Mouse (Mus musculus) neural tube, embryonic 11.5 days (tissue): ENCODE data around the gene Atp6v1g2. TPM values are rescaled to one million over a fixed set of nuclear protein-coding genes. Genes with fewer than 3 reads are reported as not detected.

Source experiments
- ATAC-seq: fragments of 200-750 bp; cut with Nextera tagmentation; 2 replicates; pipeline ENCODE4 v1.8.0; 2017; ENCODE audit warnings: moderate number of reproducible peaks, mild to moderate bottlenecking, moderate TSS enrichment, moderate library complexity; ENCODE audit not compliant: insufficient read depth, low FRiP score, low TSS enrichment
- DNase-seq: peaks from one replicate; pipeline ENCODE4 v3.0.0-alpha.2; 2015; ENCODE audit warnings: low spot score
- H3K27ac ChIP-seq: fragments of 300-500 bp; sonication (generic); 2 replicates; pipeline ENCODE4 v1.5.1; 2014; ENCODE audit warnings: low read depth, mild to moderate bottlenecking, low read length
- H3K27me3 ChIP-seq: fragments of 300-500 bp; sonication (generic); 2 replicates; pipeline ENCODE4 v1.6.1; 2014; ENCODE audit warnings: mild to moderate bottlenecking, low read length, mixed read lengths; ENCODE audit not compliant: control insufficient read depth, insufficient read depth
- H3K36me3 ChIP-seq: fragments of 300-500 bp; sonication (generic); 2 replicates; pipeline ENCODE4 v1.6.1; 2014; ENCODE audit warnings: mild to moderate bottlenecking, low read length, moderate library complexity, mixed read lengths; ENCODE audit not compliant: control insufficient read depth, insufficient read depth
- H3K4me1 ChIP-seq: fragments of 300-500 bp; sonication (generic); 2 replicates; pipeline ENCODE4 v1.6.1; 2014; ENCODE audit warnings: low read length, mixed read lengths; ENCODE audit not compliant: control insufficient read depth, insufficient read depth
- H3K4me2 ChIP-seq: fragments of 300-500 bp; sonication (generic); 2 replicates; pipeline ENCODE4 v1.6.1; 2014; ENCODE audit warnings: low read depth, mild to moderate bottlenecking, moderate library complexity
- H3K4me3 ChIP-seq: fragments of 300-500 bp; sonication (generic); 2 replicates; pipeline ENCODE4 v1.5.1; 2014; ENCODE audit warnings: low read depth, low read length
- H3K9ac ChIP-seq: fragments of 300-500 bp; sonication (generic); 2 replicates; pipeline ENCODE4 v1.6.1; 2014; ENCODE audit warnings: mild to moderate bottlenecking, low read length
- H3K9me3 ChIP-seq: fragments of 300-500 bp; sonication (generic); 2 replicates; pipeline ENCODE4 v1.6.1; 2016; ENCODE audit warnings: low read length; ENCODE audit not compliant: control insufficient read depth
- WGBS: fragments of 180-500 bp; shearing (Covaris S2); extraction: QIAGEN DNeasy Blood & Tissue Kit; methylation state at CpG from one replicate; pipeline ENCODE4 v1.1.7; 2014; 5-methylcytosine and 5-hydroxymethylcytosine counted together
- polyA plus RNA-seq: library from polyadenylated mRNA; unstranded; fragments of >200 nt; fragmentation: Nextera tagmentation; extraction: Ambion mirVana; gene quantifications from 2 replicates; pipeline ENCODE4 v1.2.1, GENCODE M21; 2014

The Atp6v1g2 gene
- polyA plus RNA-seq, 1 experiment from 2014 or later: 16.8 TPM

DNA sequence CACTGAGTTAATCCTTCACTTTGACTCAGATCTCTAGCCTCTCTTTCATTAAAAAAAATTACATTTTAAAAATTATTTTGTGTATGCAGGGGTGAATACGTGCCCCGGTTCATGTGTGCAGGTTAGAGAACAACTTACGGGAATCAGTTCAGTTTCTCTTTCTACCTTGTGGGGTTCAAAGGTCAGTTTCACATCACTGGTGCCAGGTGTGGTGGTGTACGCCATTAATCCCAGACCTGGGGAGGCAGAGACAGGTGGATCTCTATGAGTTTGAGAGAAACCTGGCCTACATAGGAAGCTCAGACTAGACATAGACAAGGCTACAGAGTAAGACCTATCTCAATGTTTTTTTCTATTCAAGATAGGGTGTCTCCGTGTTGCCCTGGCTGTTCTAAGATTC lies 20.4 kb upstream of the Atp6v1g2 start:
- H3K36me3 ChIP-seq: no peaks in the 10 kb centered on the region
- no peaks in the 10 kb centered on the region for H3K9me3 ChIP-seq
- H3K4me1 ChIP-seq: no peaks in the 10 kb centered on the region
- WGBS: 91% methylated on average over 5 of the region's 5 CpGs
- ATAC-seq (no peak), DNase-seq (no peak)
- no peak overlapping the region for H3K27ac ChIP-seq
- H3K27me3 ChIP-seq: no peaks in the 10 kb centered on the region
- no peak overlapping the region for H3K9ac ChIP-seq
- H3K4me2 ChIP-seq: no peak overlapping the region
- H3K4me3 ChIP-seq: no peak overlapping the region

DNA sequence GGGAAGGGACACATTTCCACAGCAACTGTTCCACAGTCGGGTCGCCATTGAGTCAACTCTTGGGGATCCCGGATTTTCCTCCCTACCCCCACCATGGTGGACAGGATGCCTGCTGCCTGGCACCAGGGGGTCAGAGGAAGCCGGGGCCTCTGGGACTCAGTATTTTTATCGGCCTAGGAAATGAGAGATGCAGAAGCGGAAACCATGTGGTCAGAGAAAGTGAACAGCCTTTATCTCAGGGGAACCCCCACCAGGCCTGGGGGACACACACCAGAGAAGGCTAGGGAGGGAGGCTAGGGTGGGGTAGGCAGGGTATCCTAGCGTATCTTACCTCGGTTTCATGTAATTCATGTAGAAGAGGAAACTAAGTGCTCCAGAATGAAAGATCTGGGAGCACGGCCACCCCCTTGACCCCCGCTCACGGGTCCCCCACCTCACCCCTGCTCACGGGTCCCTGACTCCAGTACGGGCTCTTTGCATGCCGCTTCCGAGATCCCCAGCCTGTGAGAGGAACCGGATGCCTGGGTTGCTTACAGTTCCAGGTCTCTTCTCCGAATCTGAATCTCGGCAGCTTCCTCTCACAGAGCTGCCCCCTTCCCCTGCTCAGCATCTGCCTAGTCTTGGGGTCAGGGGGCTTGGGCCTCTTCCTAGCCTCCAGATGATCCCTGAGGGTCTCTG lies 14.8 kb upstream of the Atp6v1g2 start:
- no peak overlapping the region for H3K9ac ChIP-seq
- no peak overlapping the region for H3K4me2 ChIP-seq
- H3K36me3 ChIP-seq: peaks cover 8% of the 10 kb centered on the region
- no peaks in the 10 kb centered on the region for H3K9me3 ChIP-seq
- no peaks in the 10 kb centered on the region for H3K27me3 ChIP-seq
- H3K4me3 ChIP-seq: no peak overlapping the region
- WGBS: 82% methylated on average over 18 of the region's 18 CpGs
- no peak overlapping the region for H3K27ac ChIP-seq
- no peak for DNase-seq
- H3K4me1 ChIP-seq: no peaks in the 10 kb centered on the region
- no peak for ATAC-seq

DNA sequence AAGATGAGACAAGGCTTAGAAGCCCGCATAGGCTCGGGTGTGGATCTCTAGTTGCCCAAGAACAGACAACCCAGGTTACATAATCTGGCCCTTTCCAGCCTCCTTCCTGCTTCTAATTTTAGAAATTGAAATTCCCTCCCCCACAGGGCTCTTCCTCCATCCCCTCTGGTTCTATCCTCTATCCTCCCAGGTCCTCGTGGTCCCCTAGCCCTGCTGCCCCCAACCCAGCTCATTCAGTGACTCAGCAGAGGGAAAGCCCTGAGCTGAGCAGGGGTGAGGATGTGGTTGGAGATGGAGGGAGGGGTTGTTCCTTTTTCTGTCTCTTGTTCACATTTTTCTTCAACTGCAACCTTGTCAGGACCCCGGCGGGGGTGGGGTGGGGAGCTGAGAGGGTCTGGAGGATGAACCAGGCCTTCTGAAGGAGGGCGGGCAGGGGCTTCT lies 13.8 kb upstream of the Atp6v1g2 start:
- H3K4me1 ChIP-seq: no peaks in the 10 kb centered on the region
- 86% methylated on average over 6 of the region's 6 CpGs for WGBS
- H3K36me3 ChIP-seq: peaks cover 8% of the 10 kb centered on the region
- no peak overlapping the region for H3K27ac ChIP-seq
- H3K9me3 ChIP-seq: no peaks in the 10 kb centered on the region
- H3K4me2 ChIP-seq: no peak overlapping the region
- DNase-seq (no peak), ATAC-seq (no peak)
- H3K4me3 ChIP-seq: no peak overlapping the region
- H3K27me3 ChIP-seq: no peaks in the 10 kb centered on the region
- H3K9ac ChIP-seq: no peak overlapping the region

DNA sequence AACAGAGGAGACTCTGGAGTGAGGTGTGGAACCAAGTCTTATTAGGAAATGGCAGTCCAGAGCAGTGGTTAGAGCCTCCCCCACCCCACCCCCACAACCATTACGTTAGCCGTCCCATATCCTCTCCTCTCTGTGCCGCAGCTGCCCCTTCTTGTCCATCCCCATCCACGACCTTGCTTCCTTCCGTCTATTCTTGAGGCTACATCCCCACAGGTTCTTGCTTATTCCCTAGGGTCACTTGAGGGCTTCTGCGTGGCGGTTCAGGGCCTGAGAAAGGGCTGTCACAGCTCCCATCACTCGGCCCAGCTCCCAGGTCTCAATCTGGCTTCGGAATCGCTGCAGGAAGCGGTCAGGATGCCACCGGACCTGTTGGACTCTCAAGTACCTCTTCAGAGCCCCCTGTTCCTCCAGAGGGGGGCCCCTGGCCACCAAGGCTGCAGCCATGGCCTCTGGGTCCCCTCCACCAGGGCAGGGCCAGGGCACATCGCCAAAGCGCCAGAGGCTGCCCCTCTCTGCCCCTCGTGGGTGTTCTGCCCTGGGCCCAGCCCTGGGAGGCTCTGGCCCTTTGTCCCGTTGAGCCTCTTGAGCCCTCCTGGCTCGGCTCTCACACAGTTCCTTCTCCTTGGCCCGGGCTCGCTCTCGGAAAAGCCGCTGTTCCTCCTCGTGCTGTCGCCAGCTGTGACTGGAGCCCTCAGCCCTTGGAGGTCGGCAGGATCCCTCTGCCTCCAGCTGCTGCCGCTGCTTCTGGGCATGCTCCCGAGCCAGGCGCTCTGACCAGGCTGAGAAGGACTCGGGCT lies 13.1 kb upstream of the Atp6v1g2 start, which contains the start of gene Gm16181:
Gm16181 (plus strand) TSS at position 679 of the 797 bp plus-strand sequence.
- ATAC-seq (no peak), DNase-seq (no peak)
- Histone ChIP-seq H3K9me3 (no peaks in the 10 kb centered on the region), H3K4me2 (no peak within 1 kb of the TSS), H3K27ac (no peak within 1 kb of the TSS), H3K36me3 (peaks cover 10% of the 10 kb centered on the region), H3K9ac (no peak within 1 kb of the TSS), H3K4me1 (no peaks in the 10 kb centered on the region), H3K4me3 (no peak within 1 kb of the TSS), H3K27me3 (no peaks in the 10 kb centered on the region)
- 86% methylated on average over 28 of the region's 28 CpGs for WGBS

DNA sequence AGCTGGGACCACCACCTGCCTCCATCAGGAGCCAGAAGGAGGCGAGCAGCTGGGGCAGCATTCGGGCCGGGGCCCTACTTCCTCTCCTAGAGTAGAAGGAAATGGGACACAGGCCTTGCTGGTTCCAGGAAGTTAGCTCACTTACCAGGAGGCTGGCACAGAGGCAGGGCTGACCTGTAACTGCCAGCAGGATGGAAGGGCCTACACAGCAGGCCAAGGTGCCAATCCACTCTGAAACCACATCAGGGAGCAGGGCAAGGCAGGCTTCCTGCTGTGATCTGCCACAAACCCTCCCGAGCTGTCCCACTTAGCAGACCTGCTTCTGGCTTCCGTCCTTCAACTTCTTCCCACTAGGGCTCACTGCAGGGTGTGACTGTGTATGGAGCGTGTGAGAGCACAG lies 11.2 kb upstream of the Atp6v1g2 start:
- no peaks in the 10 kb centered on the region for H3K27me3 ChIP-seq
- H3K4me2 ChIP-seq: no peak overlapping the region
- H3K4me1 ChIP-seq: no peaks in the 10 kb centered on the region
- no peak overlapping the region for H3K9ac ChIP-seq
- no peak overlapping the region for H3K4me3 ChIP-seq
- WGBS: 80% methylated on average over 6 of the region's 6 CpGs
- ATAC-seq (no peak), DNase-seq (peak; percentile 6)
- H3K27ac ChIP-seq: no peak overlapping the region
- no peaks in the 10 kb centered on the region for H3K9me3 ChIP-seq
- H3K36me3 ChIP-seq: peaks cover 10% of the 10 kb centered on the region

DNA sequence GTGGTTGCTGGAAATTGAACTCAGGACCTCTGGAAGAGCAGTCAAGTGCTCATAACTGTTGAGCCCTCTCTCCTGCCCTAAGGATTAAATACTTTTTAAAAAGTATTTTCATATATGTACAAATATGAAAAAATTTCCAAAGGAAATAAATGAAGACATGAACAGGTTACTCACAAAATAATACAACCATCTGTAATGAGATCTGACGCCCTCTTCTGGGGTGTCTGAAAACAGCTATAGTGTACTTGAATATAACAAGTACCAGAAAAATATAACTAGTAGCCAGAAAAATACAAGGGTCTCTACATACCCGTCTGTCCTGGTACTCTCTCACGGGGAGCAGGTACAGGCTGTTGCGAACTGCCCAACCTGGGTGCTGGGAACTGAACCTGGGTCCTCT lies 8.8 kb upstream of the Atp6v1g2 start:
- H3K27me3 ChIP-seq: no peaks in the 10 kb centered on the region
- ATAC-seq (no peak), DNase-seq (no peak)
- over 99% methylated on average over 4 of the region's 4 CpGs for WGBS
- no peaks in the 10 kb centered on the region for H3K9me3 ChIP-seq
- H3K36me3 ChIP-seq: peaks cover 13% of the 10 kb centered on the region
- no peak overlapping the region for H3K27ac ChIP-seq
- no peak overlapping the region for H3K9ac ChIP-seq
- no peak overlapping the region for H3K4me2 ChIP-seq
- no peak overlapping the region for H3K4me3 ChIP-seq
- H3K4me1 ChIP-seq: no peaks in the 10 kb centered on the region

DNA sequence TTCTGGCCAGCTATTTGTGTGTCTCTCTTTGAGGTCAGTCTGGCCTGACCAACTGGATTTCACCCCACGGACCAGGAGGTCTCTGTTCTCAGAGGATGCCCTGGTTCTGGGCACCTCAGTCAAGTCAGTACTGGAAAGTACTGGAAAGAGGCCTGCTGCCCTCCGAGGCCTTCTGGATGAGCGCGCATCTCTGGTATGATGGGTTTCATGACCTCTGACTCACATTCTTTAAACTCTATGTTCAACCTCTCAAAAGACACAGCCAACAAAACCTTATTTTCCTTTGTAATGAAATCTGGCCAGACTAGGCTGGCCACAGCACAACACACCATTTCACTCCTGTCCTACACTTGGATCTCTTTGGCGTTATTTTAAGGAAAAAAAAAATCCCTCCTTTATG lies 8.0 kb upstream of the Atp6v1g2 start:
- WGBS: 89% methylated on average over 5 of the region's 5 CpGs
- Histone ChIP-seq H3K4me1 (no peaks in the 10 kb centered on the region), H3K9me3 (no peaks in the 10 kb centered on the region), H3K4me3 (no peak overlapping the region), H3K9ac (no peak overlapping the region), H3K4me2 (no peak overlapping the region), H3K27ac (no peak overlapping the region), H3K27me3 (no peaks in the 10 kb centered on the region), H3K36me3 (peaks cover 11% of the 10 kb centered on the region)
- ATAC-seq (no peak), DNase-seq (no peak)

DNA sequence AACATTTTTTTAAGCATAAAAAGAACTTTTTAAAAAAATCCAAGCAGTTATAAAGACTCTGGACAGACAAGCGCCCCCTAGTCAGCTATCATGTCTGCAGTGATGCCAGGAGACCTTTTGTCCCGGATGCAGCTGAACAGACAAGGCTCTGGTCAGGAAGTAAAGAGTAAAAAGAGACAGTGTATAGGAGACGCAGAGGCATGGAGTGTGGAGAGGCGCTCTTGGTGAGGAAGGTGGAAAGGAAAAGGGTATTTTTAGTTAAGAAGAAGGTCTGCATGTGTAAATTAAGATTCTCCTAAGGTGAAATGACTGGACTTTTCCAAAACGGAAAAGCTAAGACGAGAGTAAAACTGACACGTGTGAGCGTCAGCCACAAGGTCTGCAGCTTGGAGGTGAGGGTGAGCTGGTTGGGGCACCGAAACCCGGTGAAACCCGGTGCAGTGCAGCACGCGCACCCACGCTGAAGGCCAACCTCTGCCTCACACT lies 6.9 kb upstream of the Atp6v1g2 start:
- H3K4me3 ChIP-seq: no peak overlapping the region
- no peaks in the 10 kb centered on the region for H3K9me3 ChIP-seq
- no peak overlapping the region for H3K9ac ChIP-seq
- no peak for DNase-seq
- H3K4me2 ChIP-seq: no peak overlapping the region
- ATAC-seq: no peak
- H3K27me3 ChIP-seq: no peaks in the 10 kb centered on the region
- H3K4me1 ChIP-seq: no peaks in the 10 kb centered on the region
- WGBS: 88% methylated on average over 14 of the region's 14 CpGs
- H3K27ac ChIP-seq: no peak overlapping the region
- H3K36me3 ChIP-seq: peaks cover 9% of the 10 kb centered on the region; the same call in 1 of the 2 replicates
